8 mouse cellular contexts compared by ENCODE assay signal in the genomic region with DNA sequence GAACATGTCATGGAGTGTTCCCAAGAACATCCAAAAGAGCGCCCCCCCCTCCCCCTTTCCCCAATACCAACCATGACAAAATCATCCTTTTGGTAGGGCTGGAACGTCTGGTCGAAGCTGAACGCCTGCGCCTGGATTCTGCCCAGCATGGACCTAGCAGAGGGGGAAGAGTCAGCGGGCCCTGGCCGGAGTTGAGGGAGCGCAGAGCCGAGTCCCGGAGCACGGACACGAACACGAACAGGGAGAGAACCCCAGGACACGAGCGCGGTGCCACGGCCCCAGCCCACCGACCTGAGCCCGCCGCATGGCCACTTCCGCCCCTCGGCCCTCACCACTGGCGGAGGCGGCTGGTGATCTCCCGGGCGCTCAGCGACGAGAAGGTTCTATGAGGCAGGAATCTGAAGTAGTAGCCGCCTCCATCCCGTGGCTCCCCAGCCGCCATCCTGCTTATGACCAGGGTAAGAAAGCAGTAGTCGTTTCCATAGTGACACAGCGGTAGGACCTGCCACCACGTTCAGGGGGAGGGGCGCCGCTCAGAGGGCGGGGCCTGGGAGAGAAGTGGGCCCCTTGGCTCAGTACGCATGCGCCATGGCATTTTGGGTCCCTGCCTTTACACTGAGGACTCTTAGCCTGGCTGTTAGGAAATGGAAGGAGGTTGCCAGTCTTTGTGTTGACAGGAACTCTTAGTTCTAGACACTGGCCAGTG. TPM values are rescaled to one million over a fixed set of nuclear protein-coding genes. Genes with fewer than 3 reads are reported as not detected.
DNase-seq lines count a peak whose midpoint lies in the region; ATAC-seq and TF ChIP-seq lines count a peak whose summit lies in the region.

Gene Cfap300 (minus strand): TSS at position 486 of the 706 bp plus-strand sequence.

- peak; percentile 81 for TF ChIP-seq POLR2A in ES-Bruce4 (IDR thresholded peaks at IDR 0.05; ENCODE audit: insufficient read depth, low read length)

- peak; percentile 99 for ATAC-seq in forebrain, embryonic 14.5 days
- ATAC-seq in liver, embryonic 15.5 days (ENCODE audit: insufficient read depth): peak; percentile 88
- ATAC-seq in neural tube, embryonic 13.5 days (ENCODE audit: low read depth): peak; percentile 99

- under 1% methylated on average over 37 of the region's 39 CpGs for WGBS in forebrain, embryonic 14.5 days
- under 1% methylated on average over 39 of the region's 39 CpGs for WGBS in liver, embryonic 15.5 days (ENCODE audit: insufficient replicate concordance)
- under 1% methylated on average over 39 of the region's 39 CpGs for WGBS in neural tube, embryonic 13.5 days

- H3K4me2 ChIP-seq in forebrain, embryonic 14.5 days (ENCODE audit: low read length): peak within 1 kb of the TSS; percentile 51
- peak within 1 kb of the TSS; percentile 88 for H3K4me2 ChIP-seq in liver, embryonic 15.5 days
- H3K4me2 ChIP-seq in neural tube, embryonic 13.5 days: peak within 1 kb of the TSS; percentile 65

- no peaks in the 10 kb centered on the region for H3K4me1 ChIP-seq in ES-Bruce4 (ENCODE audit: control insufficient read depth, insufficient read depth, low read length)
- H3K4me1 ChIP-seq in forebrain, embryonic 14.5 days (ENCODE audit: control insufficient read depth, insufficient read depth, low read length): peaks cover 7% of the 10 kb centered on the region; the same call in 1 of the 2 replicates
- peaks cover 8% of the 10 kb centered on the region for H3K4me1 ChIP-seq in liver, embryonic 15.5 days (replicated peaks)
- peaks cover 17% of the 10 kb centered on the region for H3K4me1 ChIP-seq in neural tube, embryonic 13.5 days (replicated peaks)

- no peaks in the 10 kb centered on the region for H3K36me3 ChIP-seq in ES-Bruce4 (ENCODE audit: control insufficient read depth, insufficient read depth, low read length, poor library complexity, severe bottlenecking)
- H3K36me3 ChIP-seq in forebrain, embryonic 14.5 days (ENCODE audit: control insufficient read depth, insufficient read depth, low read length): no peaks in the 10 kb centered on the region
- H3K36me3 ChIP-seq in liver, embryonic 15.5 days (replicated peaks): no peaks in the 10 kb centered on the region
- no peaks in the 10 kb centered on the region for H3K36me3 ChIP-seq in neural tube, embryonic 13.5 days

- no peaks in the 10 kb centered on the region for H3K9me3 ChIP-seq in ES-Bruce4 (replicated peaks; ENCODE audit: control insufficient read depth, insufficient read depth, low read length, poor library complexity, severe bottlenecking)
- H3K9me3 ChIP-seq in forebrain, embryonic 14.5 days (replicated peaks; ENCODE audit: control insufficient read depth, low read length): no peaks in the 10 kb centered on the region
- H3K9me3 ChIP-seq in liver, embryonic 15.5 days (replicated peaks): no peaks in the 10 kb centered on the region
- H3K9me3 ChIP-seq in neural tube, embryonic 13.5 days: no peaks in the 10 kb centered on the region

- no peak for TF ChIP-seq EP300 in ES-Bruce4 (IDR thresholded peaks at IDR 0.05; ENCODE audit: insufficient read depth, low read depth, low read length)

- peak within 1 kb of the TSS; percentile 59 for H3K27ac ChIP-seq in ES-Bruce4 (ENCODE audit: insufficient read depth, low read length)
- peak within 1 kb of the TSS; percentile 67 for H3K27ac ChIP-seq in forebrain, embryonic 14.5 days (ENCODE audit: low read depth, low read length)
- no peak within 1 kb of the TSS for H3K27ac ChIP-seq in liver, embryonic 15.5 days (replicated peaks)
- peak within 1 kb of the TSS; percentile 89 for H3K27ac ChIP-seq in neural tube, embryonic 13.5 days (replicated peaks)

- intact Hi-C loops in heart, postnatal 10 days (cut with DNase I): loop anchor here (1.0 to 5.0 kb wide), 2 partner anchors 38 to 90 kb away; partner anchors contain the start of genes Cep126 and Yap1

- TF ChIP-seq CTCF in ES-Bruce4 (IDR thresholded peaks at IDR 0.05; ENCODE audit: low read depth, low read length): no peak

- H3K9ac ChIP-seq in ES-Bruce4 (ENCODE audit: low read depth, poor library complexity, severe bottlenecking): peak within 1 kb of the TSS; percentile 69
- H3K9ac ChIP-seq in forebrain, embryonic 14.5 days (ENCODE audit: low read length): peak within 1 kb of the TSS; percentile 76
- H3K9ac ChIP-seq in liver, embryonic 15.5 days: peak within 1 kb of the TSS; percentile 40
- peak within 1 kb of the TSS; percentile 84 for H3K9ac ChIP-seq in neural tube, embryonic 13.5 days

- DNase-seq in cerebellum, adult 11-12 months: peak; percentile 96
- peak; percentile 98 for DNase-seq in forebrain, embryonic 14.5 days (ENCODE audit: low spot score)
- peak; percentile 97 to 98 for DNase-seq in heart, postnatal 10 days
- DNase-seq in kidney, postnatal 4 days: peak; percentile 98 to 99
- peak; percentile 92 for DNase-seq in telencephalon, adult 2 months (ENCODE audit: low read depth, low spot score)

- peak within 1 kb of the TSS; percentile 93 for H3K4me3 ChIP-seq in ES-Bruce4 (ENCODE audit: low read depth, low read length)
- peak within 1 kb of the TSS; percentile 68 for H3K4me3 ChIP-seq in forebrain, embryonic 14.5 days (ENCODE audit: low read depth, low read length)
- H3K4me3 ChIP-seq in liver, embryonic 15.5 days (replicated peaks): peak within 1 kb of the TSS; percentile 67
- H3K4me3 ChIP-seq in neural tube, embryonic 13.5 days: peak within 1 kb of the TSS; percentile 83

- no peaks in the 10 kb centered on the region for H3K27me3 ChIP-seq in ES-Bruce4 (ENCODE audit: control insufficient read depth, insufficient read depth, low read length, poor library complexity, severe bottlenecking)
- no peaks in the 10 kb centered on the region for H3K27me3 ChIP-seq in forebrain, embryonic 14.5 days (replicated peaks; ENCODE audit: control insufficient read depth, insufficient read depth, low read length)
- no peaks in the 10 kb centered on the region for H3K27me3 ChIP-seq in liver, embryonic 15.5 days
- H3K27me3 ChIP-seq in neural tube, embryonic 13.5 days: no peaks in the 10 kb centered on the region

RNA-seq across cellular contexts. Expression of gene Cfap300, which starts in this region (rescaled TPM):
- 9.6 and 12.8 TPM in 2 replicates for polyA plus RNA-seq in ES-Bruce4 (2011; ENCODE audit: insufficient read depth, insufficient read length, low read depth, missing spikeins)
- polyA plus RNA-seq in forebrain, embryonic 14.5 days (2014; fragmentation: Nextera tagmentation; extraction: Ambion mirVana): 17.4 and 18.1 TPM in 2 replicates
- total RNA-seq in heart, postnatal 10 days (2021): 1 to 10 TPM in 1 of 2 experiments, under 1 TPM in 1; 0.79 to 1.3 TPM
- polyA plus RNA-seq in liver, embryonic 15.5 days (2015; fragmentation: Nextera tagmentation; extraction: Ambion mirVana): 0.84 and 0.88 TPM in 2 replicates
- polyA plus RNA-seq in neural tube, embryonic 13.5 days (2015; fragmentation: Nextera tagmentation; extraction: Ambion mirVana): 14.2 and 17.3 TPM in 2 replicates

Comparison
In these comparisons a context has a peak if more than half of its experiments do, and no peak if none do; other contexts are left out.
1. Peak in ATAC-seq, H3K4me3 ChIP-seq, H3K9ac ChIP-seq and H3K4me2 ChIP-seq in liver, embryonic 15.5 days; RNA of the gene not detected or under 1 TPM.